Mouse (Mus musculus): ENCODE data around the gene Ubr1.
"Not testable (repeated sequence)": the region's sequence is repeated elsewhere in the genome, so short reads cannot be mapped to it uniquely, and the experiment has no call there.

Gene Ubr1

DNA sequence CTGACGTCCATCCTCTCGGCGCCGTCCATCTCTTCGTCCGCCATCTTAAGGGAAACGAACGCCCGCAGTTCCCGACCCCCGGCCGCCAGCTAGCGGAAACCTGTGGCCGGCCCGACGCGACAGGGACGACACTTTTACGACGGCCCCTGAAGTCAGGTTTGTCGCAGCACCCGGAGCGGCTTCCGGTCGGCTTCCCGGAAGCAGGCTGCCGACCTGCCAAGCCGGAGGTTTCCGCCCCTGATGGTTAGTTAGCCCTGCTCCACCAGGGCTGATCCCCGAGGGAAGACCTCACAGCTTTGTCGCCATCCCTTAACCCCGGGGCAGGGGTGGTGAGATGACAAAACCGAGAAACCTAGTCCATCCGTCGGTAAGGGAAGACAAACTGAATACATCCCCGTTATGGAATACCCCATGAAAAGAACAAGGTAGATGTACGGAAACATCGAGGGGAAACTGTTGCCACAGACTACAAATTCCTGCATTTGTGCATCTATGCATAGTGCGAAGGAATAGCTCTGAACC is at the start of gene Ubr1:
Ubr1 (minus strand) TSS at position 157 of the 522 bp plus-strand sequence.
- peak; percentile 72 to 74 for DNase-seq (ENCODE audit: low spot score in 2 of 2)

GRCm38 (mm10) chr2:121017151-121017550 is 46.6 kb upstream of the Ubr1 start:
- no peak for DNase-seq (ENCODE audit: low spot score in 2 of 2)

DNA sequence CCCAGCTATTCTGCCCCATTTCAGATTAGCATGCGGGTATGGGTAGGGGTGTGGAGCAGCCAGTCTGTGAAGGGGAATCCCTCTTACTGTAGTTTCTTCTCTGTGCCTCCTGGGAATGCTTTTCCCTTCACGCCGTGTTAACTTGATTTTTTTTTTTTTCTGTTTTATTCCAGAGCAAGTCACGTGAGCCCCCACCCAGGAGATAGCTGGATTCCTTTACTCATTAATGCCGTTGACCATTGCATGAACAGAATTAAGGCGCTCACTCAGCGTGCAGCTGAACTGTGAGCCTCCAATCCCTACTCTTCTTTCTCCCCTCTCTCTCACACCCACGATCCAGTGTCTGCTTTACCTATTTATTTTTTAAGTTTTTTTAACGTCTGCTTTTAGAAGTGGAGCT is 45.7 kb upstream of the Ubr1 start:
- DNase-seq (ENCODE audit: low spot score in 2 of 2): no peak

GRCm38 (mm10) chr2:121015507-121015906 is 45.0 kb upstream of the Ubr1 start:
- DNase-seq (ENCODE audit: low spot score in 2 of 2): no peak

DNA sequence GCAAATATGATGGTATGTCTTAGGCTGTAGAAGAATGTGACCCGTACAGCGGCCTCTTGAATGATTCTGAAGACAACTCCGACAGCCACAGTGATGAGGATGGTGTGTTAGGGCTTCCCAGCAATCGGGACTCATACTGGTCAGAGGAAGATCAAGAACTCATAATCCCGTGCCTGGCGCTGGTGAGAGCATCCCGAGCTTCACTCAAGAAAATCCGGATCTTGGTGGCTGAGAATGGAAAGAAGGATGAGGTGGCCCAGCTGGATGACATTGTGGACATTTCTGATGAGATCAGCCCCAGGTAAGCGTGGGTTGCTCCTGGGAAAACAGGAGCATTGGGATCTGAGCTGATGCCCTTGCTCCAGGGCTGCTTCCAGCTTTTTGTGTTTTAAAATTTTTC is 42.2 kb upstream of the Ubr1 start:
- no peak for DNase-seq (ENCODE audit: low spot score in 2 of 2)

DNA sequence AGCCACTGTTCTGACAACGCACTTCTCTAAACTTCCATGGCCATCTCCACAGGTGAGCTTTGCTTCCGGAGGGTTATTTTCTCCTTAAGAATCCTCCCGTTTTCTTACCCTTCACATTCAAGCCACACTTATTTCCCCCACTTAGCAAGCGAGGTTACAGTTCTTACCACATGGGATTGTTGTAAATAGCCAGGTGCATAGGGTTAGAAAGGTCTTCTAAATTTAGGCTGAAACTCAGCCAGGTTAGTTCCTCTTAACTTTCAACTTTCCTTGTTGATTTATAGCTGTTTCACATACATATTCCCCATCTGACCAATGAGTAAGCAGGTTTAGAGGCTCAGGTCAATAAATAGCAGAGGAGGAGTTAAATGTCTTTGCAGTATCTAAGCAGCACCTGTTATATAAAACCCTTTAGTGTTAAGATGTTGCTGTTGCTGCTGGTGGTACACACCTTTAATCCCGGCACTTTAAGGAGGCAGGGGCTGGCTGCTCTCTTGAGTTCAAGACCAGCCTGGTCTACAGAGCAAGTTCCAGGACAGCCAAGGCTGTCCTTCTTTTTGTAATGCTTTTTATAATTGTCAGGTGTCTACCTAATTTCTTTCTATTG is 38.7 kb upstream of the Ubr1 start:
- no peak for DNase-seq (ENCODE audit: low spot score in 2 of 2)

DNA sequence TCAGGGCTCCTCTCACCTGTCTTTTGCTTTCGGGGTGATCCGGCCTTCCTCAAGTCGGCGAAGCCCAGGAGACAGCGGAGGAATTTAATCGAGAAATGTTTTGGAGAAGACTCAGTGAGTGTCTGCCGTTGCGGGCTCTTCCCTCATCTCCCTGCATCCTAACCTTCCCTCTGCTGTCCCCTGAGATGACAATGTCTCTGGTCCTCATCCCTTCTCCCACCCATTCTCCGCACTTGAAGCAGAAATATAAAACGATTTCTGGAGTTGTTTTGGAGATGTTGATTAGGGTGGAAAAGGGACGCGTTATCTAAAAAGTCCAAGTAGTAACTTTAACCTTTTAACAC is 38.1 kb upstream of the Ubr1 start:
- no peak for DNase-seq (ENCODE audit: low spot score in 2 of 2)

GRCm38 (mm10) chr2:121007925-121008663 is 37.6 kb upstream of the Ubr1 start, which contains the start of gene Ccndbp1:
Gene Ccndbp1 (plus strand): TSS chr2:121008403.
- peak; percentile 79 to 89 for DNase-seq (ENCODE audit: low spot score in 2 of 2)

DNA sequence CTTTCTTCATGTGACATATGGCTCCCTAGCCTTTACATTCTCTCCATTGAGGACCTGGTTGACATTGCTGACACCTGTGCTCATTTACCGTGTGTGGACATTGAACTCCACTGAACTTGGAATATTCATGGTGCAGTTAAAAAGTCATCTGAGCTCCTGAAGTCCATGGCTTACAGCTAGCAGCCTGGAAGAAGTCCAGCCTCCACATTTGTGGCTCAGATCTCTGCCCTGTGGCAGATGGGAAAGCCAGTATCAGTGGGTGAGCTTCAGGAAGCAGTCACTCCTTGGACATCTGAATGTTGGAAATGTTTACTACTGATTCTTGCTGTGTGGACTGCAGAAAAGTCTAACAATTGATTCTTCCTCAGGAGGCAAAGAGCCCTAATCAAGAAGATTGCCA is 36.5 kb upstream of the Ubr1 start:
- DNase-seq (ENCODE audit: low spot score in 2 of 2): no peak

DNA sequence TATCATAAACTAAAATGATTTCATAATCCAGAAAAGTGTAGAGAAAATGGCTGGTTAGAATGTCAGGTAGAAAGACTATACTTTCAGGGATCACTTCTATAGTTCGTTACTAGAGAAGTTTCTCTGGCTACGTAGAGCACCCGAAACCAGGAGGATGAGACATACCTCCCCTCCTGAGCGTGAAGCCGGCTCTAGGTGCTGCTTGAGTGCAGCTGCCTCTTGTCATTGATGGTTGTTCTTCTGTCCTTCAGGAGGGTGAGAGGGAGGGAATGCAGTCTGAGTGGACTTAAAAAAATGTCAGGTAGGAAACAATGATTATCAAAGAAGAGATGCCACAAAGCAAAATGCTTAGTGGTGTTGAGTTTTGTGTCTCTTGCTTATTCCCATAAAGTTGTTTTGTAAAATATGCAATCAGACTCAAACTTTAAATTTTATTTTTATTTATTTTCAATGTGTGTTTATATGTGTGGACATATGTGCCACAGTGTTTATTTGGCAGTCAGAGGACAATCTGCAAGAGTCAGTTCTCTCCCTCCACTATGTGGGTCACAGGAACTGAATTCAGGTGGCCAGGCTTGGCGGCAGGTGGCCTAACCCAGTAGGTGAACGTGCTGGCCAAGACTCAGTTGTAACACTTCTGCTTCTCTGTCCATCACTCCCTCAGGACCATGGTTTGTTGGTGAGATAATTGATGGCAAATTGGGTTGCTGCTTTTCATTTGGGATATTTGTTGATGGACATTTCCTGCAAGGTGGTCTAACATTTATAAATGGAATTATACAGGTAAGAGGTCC is 33.7 kb upstream of the Ubr1 start:
- no peak for DNase-seq (ENCODE audit: low spot score in 2 of 2)

DNA sequence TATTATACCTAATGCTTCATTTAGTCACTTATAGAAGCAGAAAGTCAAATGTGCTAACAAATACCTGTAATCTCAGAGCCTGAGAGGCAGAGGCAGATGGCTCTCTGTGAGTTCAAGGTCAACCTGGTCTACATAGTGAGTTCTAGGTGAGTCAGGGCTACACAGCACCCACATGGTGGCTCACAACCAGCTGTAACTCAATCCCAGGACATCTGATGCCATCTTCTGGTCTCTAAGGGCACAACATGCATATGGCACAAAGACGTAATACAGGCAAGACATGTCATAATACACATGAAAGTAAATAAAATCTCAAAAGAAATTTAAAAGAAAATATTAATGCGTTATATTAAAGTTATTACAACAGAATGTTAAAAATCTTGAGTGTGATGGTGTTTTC is 33.1 kb upstream of the Ubr1 start:
- no peak for DNase-seq (ENCODE audit: low spot score in 2 of 2)

DNA sequence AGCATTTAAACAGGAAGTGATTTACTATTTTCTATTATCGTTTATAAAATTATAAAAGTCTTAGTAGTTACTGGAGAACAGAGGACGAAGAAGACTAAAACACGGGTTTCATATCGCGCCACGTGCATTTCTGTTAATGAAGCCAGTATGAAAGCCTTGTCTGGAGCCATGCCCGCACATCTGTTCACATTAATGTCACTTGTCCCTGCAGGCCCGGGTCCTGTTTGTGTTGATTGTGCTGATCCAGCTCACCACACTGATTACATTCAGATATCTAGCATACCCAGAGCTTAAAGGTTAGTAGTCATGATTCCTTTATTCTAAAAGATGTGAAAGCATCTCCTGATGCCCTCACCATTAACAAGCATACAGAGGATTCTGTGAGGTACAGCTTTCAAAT is 28.3 kb upstream of the Ubr1 start:
- no peak for DNase-seq (ENCODE audit: low spot score in 2 of 2)

DNA sequence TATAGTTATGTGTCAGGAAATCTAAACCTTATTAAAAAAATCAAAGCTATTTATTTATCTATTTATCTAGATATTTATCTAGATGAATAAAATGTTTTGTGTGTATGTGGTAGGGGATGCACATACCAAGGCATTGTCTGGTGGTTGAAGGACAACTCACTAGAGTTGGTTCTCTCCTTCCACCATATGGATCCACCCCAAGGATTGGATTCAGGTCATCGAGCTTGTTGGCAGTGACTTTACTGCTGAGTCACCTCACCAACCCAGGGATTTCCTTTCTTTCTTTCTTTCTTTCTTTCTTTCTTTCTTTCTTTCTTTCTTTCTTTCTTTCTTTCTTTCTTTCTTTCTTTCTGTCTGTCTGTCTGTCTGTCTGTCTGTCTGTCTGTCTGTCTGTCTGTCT is 26.1 kb upstream of the Ubr1 start:
- not testable (repeated sequence) for DNase-seq (ENCODE audit: low spot score in 2 of 2)

DNA sequence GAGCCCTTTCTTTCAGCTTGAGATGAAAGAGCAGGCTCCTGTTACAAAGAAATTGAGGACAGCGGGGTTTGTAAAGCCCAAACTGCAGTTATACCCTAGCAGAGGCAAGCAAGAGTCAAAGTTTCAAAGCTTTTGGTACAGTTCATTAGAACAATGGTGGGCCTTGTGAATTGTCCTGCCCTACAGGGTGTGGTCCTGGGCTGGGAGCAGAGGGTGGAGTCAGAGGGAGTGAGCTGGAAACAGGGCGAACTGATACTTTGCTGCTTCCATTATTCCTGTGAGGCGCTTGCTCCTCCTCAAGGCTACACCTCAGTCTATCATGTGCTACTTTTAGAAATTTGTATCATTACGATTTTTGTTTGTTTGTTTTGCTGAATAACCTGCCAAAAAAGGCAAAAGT is 20.7 kb upstream of the Ubr1 start:
- no peak for DNase-seq (ENCODE audit: low spot score in 2 of 2)

GRCm38 (mm10) chr2:120985241-120985640 is 14.7 kb upstream of the Ubr1 start:
- DNase-seq (ENCODE audit: low spot score in 2 of 2): no peak

- DNase-seq (ENCODE audit: low spot score in 2 of 2): no peak
Measured at GRCm38 (mm10) chr2:120983611-120984010, 13.1 kb upstream of the Ubr1 start.

GRCm38 (mm10) chr2:120980861-120981260 is 10.3 kb upstream of the Ubr1 start:
- DNase-seq (ENCODE audit: low spot score in 2 of 2): no peak

DNA sequence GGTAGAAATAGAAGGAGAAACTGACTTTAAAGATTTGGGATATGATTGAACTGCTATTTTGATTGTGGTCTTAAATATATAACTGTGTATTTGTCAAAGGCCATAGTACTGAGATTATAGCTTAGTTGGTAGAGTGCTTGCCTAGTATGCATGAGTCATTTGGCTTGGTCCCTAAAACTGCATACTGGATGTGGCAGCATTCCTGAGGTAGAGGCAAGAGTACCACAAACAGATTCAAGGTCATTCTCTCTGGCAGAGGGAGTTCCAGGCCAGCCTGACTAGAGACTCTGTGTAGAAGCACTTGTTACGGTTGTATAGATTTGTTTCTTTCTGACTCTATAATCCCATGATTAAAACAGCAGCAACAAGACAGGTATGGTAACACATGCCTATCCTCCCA is 9.3 kb upstream of the Ubr1 start:
- DNase-seq (ENCODE audit: low spot score in 2 of 2): no peak

GRCm38 (mm10) chr2:120978693-120979037 is 8.2 kb upstream of the Ubr1 start:
- DNase-seq (ENCODE audit: low spot score in 2 of 2): no peak

DNA sequence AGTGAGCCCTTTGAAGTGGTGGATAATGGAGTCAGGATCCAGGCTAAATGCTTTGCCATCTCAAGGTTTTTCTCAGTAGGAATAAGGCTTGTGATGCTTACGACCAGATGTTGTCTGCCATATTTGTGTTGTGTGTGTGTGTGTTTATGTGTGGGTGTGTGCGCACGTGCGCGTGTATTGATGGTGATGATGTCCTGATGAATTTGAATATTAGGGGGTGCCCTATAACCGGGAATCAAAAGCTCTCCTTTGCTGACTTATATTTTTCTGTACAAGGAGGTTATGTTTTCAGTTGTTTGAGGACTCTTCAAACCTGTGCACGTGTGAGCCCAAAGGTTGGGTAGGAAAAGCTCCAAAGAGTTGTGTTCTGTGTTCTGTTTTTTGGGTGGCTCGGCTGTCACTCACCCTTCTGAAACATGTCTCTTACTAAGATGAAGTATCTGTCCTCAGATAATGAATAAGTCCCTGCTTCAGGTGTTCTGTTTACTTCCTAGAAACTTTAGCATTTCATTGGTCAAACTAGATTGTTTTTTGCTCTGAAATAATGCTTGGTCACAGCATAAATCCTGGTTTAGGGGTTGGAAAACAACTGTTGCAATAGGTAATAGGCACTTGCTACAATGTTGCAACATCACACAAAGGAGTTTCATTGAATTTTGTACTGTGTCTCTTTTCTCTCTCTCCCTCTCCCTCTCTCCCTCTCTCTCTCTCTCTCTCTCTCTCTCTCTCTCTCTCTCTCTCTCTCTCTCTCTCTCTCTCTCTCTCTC is 7.6 kb upstream of the Ubr1 start:
- no peak for DNase-seq (ENCODE audit: low spot score in 2 of 2)

DNA sequence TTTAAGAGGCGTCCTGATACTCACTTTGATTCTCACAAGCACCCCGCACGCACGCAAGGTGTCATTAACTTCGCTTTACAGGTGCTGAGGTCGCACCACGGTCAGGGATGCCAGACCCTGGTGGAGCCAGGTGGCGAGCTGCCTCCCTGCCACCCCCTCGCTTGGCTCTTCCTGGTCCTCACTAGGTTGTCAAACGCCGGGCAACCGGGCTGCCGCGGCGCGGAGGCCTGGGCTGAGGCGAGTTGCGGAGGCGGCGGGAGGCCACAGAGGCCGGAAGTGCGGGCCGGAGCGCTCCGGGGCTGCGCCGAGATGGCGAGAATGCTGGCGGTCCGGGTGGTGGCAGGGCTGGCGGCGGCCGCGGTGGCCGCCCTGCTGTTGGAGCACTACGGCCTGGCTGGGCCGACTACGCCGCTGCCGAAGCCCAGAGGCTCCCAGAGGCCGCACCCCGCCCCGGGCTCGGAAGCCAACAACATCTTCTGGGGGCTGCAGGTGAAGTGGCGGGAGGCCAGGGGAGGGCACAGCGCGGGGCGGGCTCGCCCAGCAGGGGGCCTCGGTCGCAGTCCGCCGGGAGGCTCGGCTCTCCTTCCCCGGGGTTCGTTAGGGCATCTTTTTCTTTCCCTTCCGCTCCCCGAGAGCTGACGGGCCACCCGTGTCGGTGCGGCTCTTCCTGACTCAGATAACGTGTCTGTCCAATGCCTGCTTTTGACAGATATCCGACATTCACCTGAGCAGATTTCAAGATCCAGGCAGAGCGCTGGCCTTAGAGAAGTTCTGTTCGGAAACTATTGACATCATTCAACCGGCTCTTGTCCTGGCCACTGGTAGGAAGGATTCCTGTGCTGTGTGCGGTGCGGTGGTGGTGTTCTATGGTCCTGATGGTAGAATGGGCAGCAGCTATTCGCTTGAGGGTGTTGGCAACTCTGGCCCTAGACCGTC is 6.7 kb upstream of the Ubr1 start, which contains the start of gene Tmem62:
Tmem62 (plus strand) TSS at position 28 of the 936 bp plus-strand sequence.
- DNase-seq (ENCODE audit: low spot score in 2 of 2): peak; percentile 52 to 85
